Mouse (Mus musculus): ENCODE results near the gene Nop9. TPM values are rescaled to one million over a fixed set of nuclear protein-coding genes. Genes with fewer than 3 reads are reported as not detected.

Gene Nop9
- polyA plus RNA-seq, 1 experiment, result 36.4 TPM

DNA sequence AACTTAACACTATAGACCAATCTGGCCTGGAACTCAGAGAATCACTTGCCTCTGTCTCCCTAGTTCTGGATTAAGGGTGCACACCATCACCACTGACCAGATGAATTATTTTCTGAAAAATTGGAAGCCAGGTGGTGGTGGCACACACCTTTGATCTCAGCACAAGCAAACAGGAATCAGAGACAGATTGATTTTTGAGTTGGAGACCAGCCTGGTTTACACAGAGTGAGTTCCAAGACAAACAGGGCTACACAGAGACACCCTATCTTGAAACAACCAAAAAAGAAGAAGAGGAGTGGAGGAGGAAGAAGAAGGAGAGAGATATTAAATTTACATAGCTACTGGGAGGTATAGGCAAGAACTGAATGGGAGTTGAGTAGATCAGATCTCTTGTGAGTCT, 19.2 kb upstream of the Nop9 start:
- H3K4me1 ChIP-seq (ENCODE audit: control insufficient read depth, insufficient read depth, low read length), result peaks cover 8% of the 10 kb centered on the region; the same call in 1 of the 2 replicates
- no peak for TF ChIP-seq POLR2A (IDR thresholded peaks at IDR 0.05; ENCODE audit: low read depth, low read length)
- no peak for TF ChIP-seq CTCF (IDR thresholded peaks at IDR 0.05; ENCODE audit: borderline replicate concordance, insufficient read depth, low read length)
- H3K4me3 ChIP-seq (ENCODE audit: insufficient read depth, low read length), result no peak overlapping the region
- no peak overlapping the region for H3K27ac ChIP-seq (ENCODE audit: insufficient read depth, low read length)

DNA sequence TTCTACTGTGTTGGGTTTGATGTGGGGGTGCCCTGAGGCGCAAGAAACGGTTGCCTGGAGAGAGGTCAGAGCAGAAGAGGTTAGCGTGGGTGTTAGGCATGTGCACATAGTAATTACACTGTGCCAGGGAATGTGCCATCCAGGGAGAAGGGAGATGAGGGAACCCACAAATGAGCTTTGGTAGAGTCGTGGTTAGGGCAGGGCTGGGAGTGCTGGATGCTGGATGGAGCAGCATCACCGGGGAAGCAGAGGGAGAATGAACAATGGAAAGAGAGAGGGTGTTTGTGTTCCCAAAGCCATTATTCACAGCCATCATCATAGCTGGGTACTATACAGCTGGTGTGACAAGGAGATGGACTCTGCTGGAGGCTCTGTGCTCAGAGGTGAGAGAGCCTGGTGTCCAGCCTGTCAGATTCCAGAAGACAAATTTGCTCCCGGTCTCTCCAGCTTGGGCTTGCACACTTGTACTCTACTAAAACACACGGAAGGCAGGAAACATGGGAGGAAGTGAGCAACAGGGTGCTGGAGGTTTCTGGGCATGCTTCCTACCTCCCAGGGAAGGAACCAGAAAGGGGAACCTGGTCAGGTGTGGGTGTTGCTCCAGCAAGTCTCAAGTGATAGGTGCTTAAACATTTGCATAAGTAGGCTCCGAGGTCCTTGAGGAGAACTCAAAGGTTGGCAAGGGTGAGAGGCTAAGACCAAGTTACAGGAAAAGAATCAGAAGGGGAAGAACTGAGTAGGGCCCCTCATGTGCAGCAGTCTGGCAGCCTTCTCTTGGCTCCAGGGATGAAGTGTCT, 17.4 kb upstream of the Nop9 start:
- Histone ChIP-seq H3K4me1 (ENCODE audit: control insufficient read depth, insufficient read depth, low read length) (peaks cover 8% of the 10 kb centered on the region; the same call in 1 of the 2 replicates), H3K4me3 (ENCODE audit: insufficient read depth, low read length) (no peak overlapping the region), H3K27ac (ENCODE audit: insufficient read depth, low read length) (no peak overlapping the region)
- TF ChIP-seq CTCF (IDR thresholded peaks at IDR 0.05; ENCODE audit: borderline replicate concordance, insufficient read depth, low read length) (no peak), POLR2A (IDR thresholded peaks at IDR 0.05; ENCODE audit: low read depth, low read length) (no peak)

DNA sequence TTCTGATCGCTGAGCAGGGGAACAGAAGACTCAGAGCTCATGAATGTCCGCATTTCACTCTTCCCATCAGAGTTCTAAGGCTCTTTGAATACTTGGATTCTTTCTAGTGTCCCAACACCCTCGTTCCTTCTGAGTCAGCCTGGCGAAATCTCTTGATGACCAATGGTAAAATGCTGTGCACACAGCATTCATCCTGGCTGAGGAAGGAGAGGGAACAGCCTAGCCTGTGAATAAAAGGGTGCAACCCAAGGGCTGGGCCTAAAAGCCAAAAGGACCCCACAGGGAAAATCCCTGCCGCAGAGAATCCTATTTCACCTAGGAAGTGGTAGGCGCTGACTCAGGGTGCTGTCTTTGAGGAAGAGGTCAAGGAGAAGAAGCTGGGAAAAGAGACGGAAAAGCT, 15.4 kb upstream of the Nop9 start:
- no peaks in the 10 kb centered on the region for H3K4me1 ChIP-seq (ENCODE audit: control insufficient read depth, insufficient read depth, low read length)
- no peak overlapping the region for H3K27ac ChIP-seq (ENCODE audit: insufficient read depth, low read length)
- H3K4me3 ChIP-seq (ENCODE audit: insufficient read depth, low read length), result no peak overlapping the region
- TF ChIP-seq POLR2A (IDR thresholded peaks at IDR 0.05; ENCODE audit: low read depth, low read length), result no peak
- TF ChIP-seq CTCF (IDR thresholded peaks at IDR 0.05; ENCODE audit: borderline replicate concordance, insufficient read depth, low read length), result no peak

DNA sequence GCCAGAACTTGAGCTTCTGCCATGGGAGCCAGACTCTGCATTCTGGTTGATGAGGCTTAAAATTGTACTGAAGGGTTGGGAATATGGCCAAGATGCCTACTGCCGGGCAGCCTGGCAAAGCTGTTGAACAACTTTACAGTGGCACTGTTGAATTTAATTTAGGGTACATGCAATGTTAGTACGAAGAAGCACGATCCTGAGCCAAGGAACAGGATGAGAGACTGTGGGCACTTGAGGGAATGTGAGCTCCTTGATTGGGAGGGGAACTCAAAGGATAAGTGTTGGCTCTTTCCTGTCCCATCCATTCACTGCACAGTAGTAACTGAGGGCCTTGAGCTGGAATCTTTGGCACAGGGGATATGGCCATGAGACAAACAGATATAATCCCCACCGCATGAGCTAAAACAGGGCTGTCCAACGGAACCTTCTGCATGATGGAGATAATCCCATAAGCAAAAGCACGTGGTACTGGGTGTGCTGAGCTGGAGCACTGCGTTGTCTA, 14.9 kb upstream of the Nop9 start:
- no peaks in the 10 kb centered on the region for H3K4me1 ChIP-seq (ENCODE audit: control insufficient read depth, insufficient read depth, low read length)
- TF ChIP-seq CTCF (IDR thresholded peaks at IDR 0.05; ENCODE audit: borderline replicate concordance, insufficient read depth, low read length) (no peak), POLR2A (IDR thresholded peaks at IDR 0.05; ENCODE audit: low read depth, low read length) (no peak)
- H3K27ac ChIP-seq (ENCODE audit: insufficient read depth, low read length), result no peak overlapping the region
- no peak overlapping the region for H3K4me3 ChIP-seq (ENCODE audit: insufficient read depth, low read length)

DNA sequence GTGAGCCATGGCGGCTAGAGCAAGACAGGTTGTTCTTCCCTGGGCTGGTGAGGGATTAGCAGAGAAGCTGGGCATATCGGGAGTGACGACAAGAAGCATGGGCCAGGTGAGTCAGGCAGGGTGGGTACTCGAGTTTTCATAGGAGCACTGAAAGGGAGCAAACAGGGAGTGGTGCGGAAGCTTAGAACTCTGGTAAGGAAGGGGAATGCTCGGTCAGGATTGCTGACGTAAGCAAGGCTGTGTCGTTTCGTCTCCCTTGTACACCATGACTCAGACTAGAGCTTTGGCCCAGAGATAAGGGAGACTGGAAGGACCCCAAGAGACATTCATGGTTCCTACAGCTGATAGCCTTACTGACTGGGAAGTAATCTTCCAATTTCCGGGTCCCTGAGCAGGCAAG, 11.6 kb upstream of the Nop9 start:
- TF ChIP-seq CTCF (IDR thresholded peaks at IDR 0.05; ENCODE audit: borderline replicate concordance, insufficient read depth, low read length) (no peak), POLR2A (IDR thresholded peaks at IDR 0.05; ENCODE audit: low read depth, low read length) (no peak)
- H3K27ac ChIP-seq (ENCODE audit: insufficient read depth, low read length), result no peak overlapping the region
- no peaks in the 10 kb centered on the region for H3K4me1 ChIP-seq (ENCODE audit: control insufficient read depth, insufficient read depth, low read length)
- no peak overlapping the region for H3K4me3 ChIP-seq (ENCODE audit: insufficient read depth, low read length)

GRCm38 (mm10) chr14:55734869-55735268, 10.6 kb upstream of the Nop9 start:
- Histone ChIP-seq H3K4me1 (ENCODE audit: control insufficient read depth, insufficient read depth, low read length) (no peaks in the 10 kb centered on the region), H3K4me3 (ENCODE audit: insufficient read depth, low read length) (no peak overlapping the region), H3K27ac (ENCODE audit: insufficient read depth, low read length) (no peak overlapping the region)
- TF ChIP-seq POLR2A (IDR thresholded peaks at IDR 0.05; ENCODE audit: low read depth, low read length), result no peak
- TF ChIP-seq CTCF (IDR thresholded peaks at IDR 0.05; ENCODE audit: borderline replicate concordance, insufficient read depth, low read length), result no peak

DNA sequence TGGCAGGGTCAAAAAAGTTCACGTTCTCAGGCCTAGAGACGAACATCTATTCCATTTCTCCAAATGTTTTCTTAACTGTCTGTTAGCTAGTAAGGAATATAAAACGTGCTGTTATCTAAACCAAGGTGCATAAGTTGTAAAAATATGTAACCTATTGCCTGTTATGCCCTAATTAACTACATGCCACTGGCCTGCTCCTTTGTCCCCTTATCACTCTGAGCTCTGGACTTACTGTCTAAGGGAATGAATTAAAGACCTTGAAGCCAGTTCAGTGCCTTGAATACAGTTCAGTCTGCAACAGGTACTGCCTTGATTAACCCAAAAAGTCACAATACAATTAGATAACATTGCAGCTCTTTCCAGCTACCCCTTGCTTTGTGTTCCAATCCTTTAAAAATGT, 10.2 kb upstream of the Nop9 start:
- TF ChIP-seq CTCF (IDR thresholded peaks at IDR 0.05; ENCODE audit: borderline replicate concordance, insufficient read depth, low read length) (no peak), POLR2A (IDR thresholded peaks at IDR 0.05; ENCODE audit: low read depth, low read length) (no peak)
- no peaks in the 10 kb centered on the region for H3K4me1 ChIP-seq (ENCODE audit: control insufficient read depth, insufficient read depth, low read length)

GRCm38 (mm10) chr14:55735758-55736157, 9.7 kb upstream of the Nop9 start:
- no peak overlapping the region for H3K4me3 ChIP-seq (ENCODE audit: insufficient read depth, low read length)
- H3K27ac ChIP-seq (ENCODE audit: insufficient read depth, low read length), result no peak overlapping the region
- H3K4me1 ChIP-seq (ENCODE audit: control insufficient read depth, insufficient read depth, low read length), result no peaks in the 10 kb centered on the region
- TF ChIP-seq POLR2A (IDR thresholded peaks at IDR 0.05; ENCODE audit: low read depth, low read length), result no peak
- TF ChIP-seq CTCF (IDR thresholded peaks at IDR 0.05; ENCODE audit: borderline replicate concordance, insufficient read depth, low read length), result no peak

More for the DNA sequence above, 10.2 kb upstream of the Nop9 start:
- H3K27ac ChIP-seq (ENCODE audit: insufficient read depth, low read length), result no peak overlapping the region
- no peak overlapping the region for H3K4me3 ChIP-seq (ENCODE audit: insufficient read depth, low read length)

DNA sequence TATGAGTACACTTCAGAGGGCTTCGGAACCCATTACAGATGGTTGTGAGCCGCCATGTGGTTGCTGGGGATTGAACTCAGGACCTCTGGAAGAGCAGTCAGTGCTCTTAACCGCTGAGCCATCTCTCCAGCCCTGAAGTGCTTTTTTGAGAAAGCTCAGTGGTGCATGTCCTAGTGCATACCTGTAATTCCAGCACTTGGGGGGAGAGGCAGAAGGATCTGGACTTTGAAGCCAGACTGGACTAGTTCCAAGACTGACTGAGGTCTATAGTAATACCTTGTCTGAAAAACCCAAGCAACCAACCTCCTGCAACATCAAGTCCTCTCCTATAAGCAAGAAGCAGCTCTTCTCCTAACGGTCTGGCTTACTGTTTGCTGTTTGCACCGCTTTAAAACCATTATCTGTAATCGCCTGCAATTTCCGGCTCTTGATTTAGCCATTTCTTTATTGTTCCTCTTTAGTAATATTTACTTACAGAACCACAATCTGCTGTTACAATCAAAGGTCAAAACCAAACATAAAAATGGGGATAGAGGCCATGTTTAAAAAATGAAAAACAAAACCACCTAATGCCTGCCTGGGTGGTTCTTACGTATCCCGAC, 8.3 kb upstream of the Nop9 start:
- Histone ChIP-seq H3K4me1 (ENCODE audit: control insufficient read depth, insufficient read depth, low read length) (no peaks in the 10 kb centered on the region), H3K4me3 (ENCODE audit: insufficient read depth, low read length) (no peak overlapping the region), H3K27ac (ENCODE audit: insufficient read depth, low read length) (no peak overlapping the region)
- TF ChIP-seq CTCF (IDR thresholded peaks at IDR 0.05; ENCODE audit: borderline replicate concordance, insufficient read depth, low read length) (no peak), POLR2A (IDR thresholded peaks at IDR 0.05; ENCODE audit: low read depth, low read length) (no peak)

GRCm38 (mm10) chr14:55743711-55744110, 1.8 kb upstream of the Nop9 start:
- H3K4me1 ChIP-seq (ENCODE audit: control insufficient read depth, insufficient read depth, low read length), result no peaks in the 10 kb centered on the region; the same call in 1 of the 2 replicates
- H3K27ac ChIP-seq (ENCODE audit: insufficient read depth, low read length), result no peak overlapping the region
- no peak for TF ChIP-seq POLR2A (IDR thresholded peaks at IDR 0.05; ENCODE audit: low read depth, low read length)
- peak; percentile 83; the same call in 1 of the 2 replicates for TF ChIP-seq CTCF (IDR thresholded peaks at IDR 0.05; ENCODE audit: borderline replicate concordance, insufficient read depth, low read length)
- H3K4me3 ChIP-seq (ENCODE audit: insufficient read depth, low read length), result no peak overlapping the region
